Mouse (Mus musculus) thymus, adult 2 months (tissue): ENCODE measurements around the gene Tgm2. TPM values are rescaled to one million over a fixed set of nuclear protein-coding genes. Genes with fewer than 3 reads are reported as not detected.

Experiments
- DNase-seq: peaks from one replicate; pipeline ENCODE4 v3.0.0; 2021
- H3K27ac ChIP-seq: fragments of 200-500 bp; 2 replicates; pipeline ENCODE4 v1.5.1; 2012; ENCODE audit warnings: low read length, control low read depth; ENCODE audit not compliant: control insufficient read depth, insufficient read depth
- H3K27me3 ChIP-seq: fragments of 200-500 bp; 2 replicates; pipeline ENCODE4 v1.6.1; 2012; ENCODE audit warnings: mild to moderate bottlenecking, low read length, moderate library complexity, mixed read lengths; ENCODE audit not compliant: control insufficient read depth, insufficient read depth
- H3K36me3 ChIP-seq: fragments of 200-500 bp; 2 replicates; pipeline ENCODE4 v1.6.1; 2012; ENCODE audit warnings: mild to moderate bottlenecking, low read length, moderate library complexity; ENCODE audit not compliant: control insufficient read depth, insufficient read depth
- H3K4me1 ChIP-seq: fragments of 200-500 bp; replicated peaks from 2 replicates; pipeline ENCODE4 v1.6.1; 2012; ENCODE audit warnings: low read length; ENCODE audit not compliant: control insufficient read depth, insufficient read depth
- H3K4me3 ChIP-seq: fragments of 200-500 bp; 2 replicates; pipeline ENCODE4 v1.5.1; 2012; ENCODE audit warnings: mild to moderate bottlenecking, low read length, control low read depth, moderate library complexity; ENCODE audit not compliant: control insufficient read depth, insufficient read depth
- CTCF ChIP-seq: fragments of 200-500 bp; IDR thresholded peaks from 2 replicates; pipeline ENCODE4 v1.5.1; 2012; ENCODE audit warnings: mild to moderate bottlenecking, control low read depth, low read length, moderate library complexity, borderline replicate concordance; ENCODE audit not compliant: control insufficient read depth, poor library complexity, insufficient read depth; ENCODE audit errors: extremely low read depth
- POLR2A ChIP-seq: fragments of 200-500 bp; IDR thresholded peaks from 2 replicates; pipeline ENCODE4 v1.6.1; 2012; ENCODE audit warnings: mild to moderate bottlenecking, low read length, control low read depth, moderate library complexity; ENCODE audit not compliant: control insufficient read depth, poor library complexity, insufficient read depth; ENCODE audit errors: extremely low read depth
- WGBS: fragments of 180-500 bp; shearing (Covaris S2); methylation state at CpG from one replicate; pipeline ENCODE4 v1.1.7; 2018; 5-methylcytosine and 5-hydroxymethylcytosine counted together
- polyA plus RNA-seq: library from polyadenylated mRNA; depleted of rRNA; stranded (reverse); fragments of >200 nt; gene quantifications from 2 replicates; pipeline ENCODE4 v1.2.3, GENCODE M21; 2012

Tgm2 gene
- polyA plus RNA-seq, 1 experiment, result 37.6 TPM

- Histone ChIP-seq H3K27me3 (no peaks in the 10 kb centered on the region; the same call in 1 of the 2 replicates), H3K4me3 (no peak overlapping the region), H3K27ac (no peak overlapping the region), H3K36me3 (no peaks in the 10 kb centered on the region), H3K4me1 (peaks cover 7% of the 10 kb centered on the region)
- TF ChIP-seq POLR2A (no peak), CTCF (no peak)
- WGBS, result 95% methylated on average over 13 of the region's 13 CpGs
- no peak for DNase-seq
These were observed 14.9 kb downstream of the Tgm2 start for GRCm38 (mm10) chr2:158131197-158131835.

- peaks cover 7% of the 10 kb centered on the region for H3K4me1 ChIP-seq
- H3K27me3 ChIP-seq, result no peaks in the 10 kb centered on the region; the same call in 1 of the 2 replicates
- TF ChIP-seq CTCF, result no peak
- no peak for TF ChIP-seq POLR2A
- no peak overlapping the region for H3K27ac ChIP-seq
- no peaks in the 10 kb centered on the region for H3K36me3 ChIP-seq
- WGBS, result 62% methylated on average over 5 of the region's 5 CpGs
- DNase-seq, result no peak
- H3K4me3 ChIP-seq, result no peak overlapping the region
These were observed 15.7 kb downstream of the Tgm2 start for GRCm38 (mm10) chr2:158130391-158130986.

- H3K4me3 ChIP-seq, result no peak overlapping the region
- WGBS, result 96% methylated on average over 16 of the region's 16 CpGs
- no peak overlapping the region for H3K27ac ChIP-seq
- H3K27me3 ChIP-seq, result no peaks in the 10 kb centered on the region; the same call in 1 of the 2 replicates
- H3K36me3 ChIP-seq, result no peaks in the 10 kb centered on the region
- peaks cover 7% of the 10 kb centered on the region for H3K4me1 ChIP-seq
- TF ChIP-seq CTCF (no peak), POLR2A (no peak)
- no peak for DNase-seq
These were observed 16.8 kb downstream of the Tgm2 start for GRCm38 (mm10) chr2:158129291-158130002.

- TF ChIP-seq POLR2A, result no peak
- TF ChIP-seq CTCF, result no peak
- Histone ChIP-seq H3K27ac (no peak overlapping the region), H3K4me3 (no peak overlapping the region), H3K4me1 (peaks cover 7% of the 10 kb centered on the region), H3K36me3 (no peaks in the 10 kb centered on the region), H3K27me3 (no peaks in the 10 kb centered on the region; the same call in 1 of the 2 replicates)
- WGBS, result 98% methylated on average over 8 of the region's 8 CpGs
- no peak for DNase-seq
These were observed 17.6 kb downstream of the Tgm2 start for GRCm38 (mm10) chr2:158128461-158129130.

GRCm38 (mm10) chr2:158127872-158128271 lies 18.4 kb downstream of the Tgm2 start:
- WGBS, result 92% methylated on average over 7 of the region's 7 CpGs
- no peak overlapping the region for H3K27ac ChIP-seq
- DNase-seq, result no peak
- H3K27me3 ChIP-seq, result no peaks in the 10 kb centered on the region; the same call in 1 of the 2 replicates
- no peak for TF ChIP-seq POLR2A
- no peak for TF ChIP-seq CTCF
- H3K4me1 ChIP-seq, result peaks cover 4% of the 10 kb centered on the region
- no peaks in the 10 kb centered on the region for H3K36me3 ChIP-seq
- H3K4me3 ChIP-seq, result no peak overlapping the region

- TF ChIP-seq POLR2A, result no peak
- no peak for TF ChIP-seq CTCF
- Histone ChIP-seq H3K36me3 (no peaks in the 10 kb centered on the region), H3K27me3 (no peaks in the 10 kb centered on the region; the same call in 1 of the 2 replicates), H3K27ac (no peak overlapping the region), H3K4me3 (no peak overlapping the region), H3K4me1 (peaks cover 4% of the 10 kb centered on the region)
- DNase-seq, result no peak
- 96% methylated on average over 6 of the region's 6 CpGs for WGBS
These were observed 19.0 kb downstream of the Tgm2 start for GRCm38 (mm10) chr2:158127245-158127644.
